Mouse (Mus musculus) cerebellum, adult 8-10 months (tissue): ENCODE measurements around the gene Ogfod2.

Source experiments
- DNase-seq: peaks from one replicate; pipeline ENCODE4 v3.0.0; 2022

The Ogfod2 gene

GRCm38 (mm10) chr5:124111742-124112497 lies at the start of gene Ogfod2:
TSS of gene Ogfod2 (plus strand) at chr5:124112297.
- peak; percentile 95 for DNase-seq

- DNase-seq: no peak
Observed at GRCm38 (mm10) chr5:124069657-124070056, 42.4 kb upstream of the Ogfod2 start.

GRCm38 (mm10) chr5:124073682-124074081 lies 38.4 kb upstream of the Ogfod2 start:
- no peak for DNase-seq

GRCm38 (mm10) chr5:124074845-124075307 lies 37.2 kb upstream of the Ogfod2 start:
- no peak for DNase-seq

- no peak for DNase-seq
Observed at GRCm38 (mm10) chr5:124075716-124076115, 36.4 kb upstream of the Ogfod2 start.

GRCm38 (mm10) chr5:124076559-124076958 lies 35.5 kb upstream of the Ogfod2 start:
- DNase-seq: no peak

GRCm38 (mm10) chr5:124077241-124077640 lies 34.9 kb upstream of the Ogfod2 start:
- no peak for DNase-seq

- no peak for DNase-seq
Observed at GRCm38 (mm10) chr5:124077856-124078460, 34.1 kb upstream of the Ogfod2 start.

- no peak for DNase-seq
Observed at GRCm38 (mm10) chr5:124078794-124079416, 33.2 kb upstream of the Ogfod2 start.

- DNase-seq: no peak
Observed at GRCm38 (mm10) chr5:124079880-124080279, 32.2 kb upstream of the Ogfod2 start.

- no peak for DNase-seq
Observed at GRCm38 (mm10) chr5:124082447-124082846, 29.6 kb upstream of the Ogfod2 start.

- DNase-seq: no peak
Observed at GRCm38 (mm10) chr5:124082941-124083688, 29.0 kb upstream of the Ogfod2 start.

- DNase-seq: no peak
Observed at GRCm38 (mm10) chr5:124083850-124084587, 28.1 kb upstream of the Ogfod2 start.

GRCm38 (mm10) chr5:124084588-124085173 lies 27.4 kb upstream of the Ogfod2 start:
- DNase-seq: peak; percentile 82

GRCm38 (mm10) chr5:124085513-124085912 lies 26.6 kb upstream of the Ogfod2 start:
- no peak for DNase-seq

GRCm38 (mm10) chr5:124086876-124087275 lies 25.2 kb upstream of the Ogfod2 start:
- DNase-seq: no peak

- no peak for DNase-seq
Observed at GRCm38 (mm10) chr5:124089868-124090267, 22.2 kb upstream of the Ogfod2 start.

GRCm38 (mm10) chr5:124091951-124092406 lies 20.1 kb upstream of the Ogfod2 start:
- DNase-seq: no peak

GRCm38 (mm10) chr5:124093120-124093794 lies 18.8 kb upstream of the Ogfod2 start:
- peak; percentile 77 for DNase-seq

- no peak for DNase-seq
Observed at GRCm38 (mm10) chr5:124093852-124094604, 18.1 kb upstream of the Ogfod2 start.
